Mouse (Mus musculus) liver, embryonic 12.5 days (tissue): Measurements from ENCODE around the gene Scd1. TPM values are rescaled to one million over a fixed set of nuclear protein-coding genes. Genes with fewer than 3 reads are reported as not detected.
A peak's percentile ranks its signal among the peaks of the same experiment; 100 is the strongest.

Experiments
- ATAC-seq: fragments of 200-750 bp; cut with Nextera tagmentation; 2 replicates; pipeline ENCODE4 v1.8.0; 2017; ENCODE audit warnings: moderate number of reproducible peaks, mild to moderate bottlenecking, moderate library complexity
- H3K27ac ChIP-seq: fragments of 300-500 bp; sonication (generic); 2 replicates; pipeline ENCODE4 v1.5.1; 2016; ENCODE audit warnings: mild to moderate bottlenecking
- H3K27me3 ChIP-seq: fragments of 300-500 bp; sonication (generic); replicated peaks from 2 replicates; pipeline ENCODE4 v1.6.1; 2016; ENCODE audit warnings: mild to moderate bottlenecking, moderate library complexity
- H3K36me3 ChIP-seq: fragments of 300-500 bp; sonication (generic); 2 replicates; pipeline ENCODE4 v1.6.1; 2016; ENCODE audit warnings: mild to moderate bottlenecking, moderate library complexity
- H3K4me1 ChIP-seq: fragments of 300-500 bp; sonication (generic); 2 replicates; pipeline ENCODE4 v1.6.1; 2016
- H3K4me2 ChIP-seq: fragments of 300-500 bp; sonication (generic); 2 replicates; pipeline ENCODE4 v1.6.1; 2016; ENCODE audit warnings: mild to moderate bottlenecking, moderate library complexity
- H3K4me3 ChIP-seq: fragments of 300-500 bp; sonication (generic); 2 replicates; pipeline ENCODE4 v1.5.1; 2016; ENCODE audit warnings: mild to moderate bottlenecking, moderate library complexity
- H3K9ac ChIP-seq: fragments of 300-500 bp; sonication (generic); 2 replicates; pipeline ENCODE4 v1.6.1; 2016; ENCODE audit warnings: mild to moderate bottlenecking, moderate library complexity
- H3K9me3 ChIP-seq: fragments of 300-500 bp; sonication (generic); replicated peaks from 2 replicates; pipeline ENCODE4 v1.6.1; 2016; ENCODE audit warnings: mild to moderate bottlenecking, moderate library complexity
- WGBS: fragments of 180-500 bp; shearing (Covaris S2); methylation state at CpG from one replicate; pipeline ENCODE4 v1.1.7; 2016; ENCODE audit not compliant: insufficient replicate concordance; 5-methylcytosine and 5-hydroxymethylcytosine counted together
- polyA plus RNA-seq: library from polyadenylated mRNA; unstranded; fragments of >200 nt; fragmentation: Nextera tagmentation; extraction: Ambion mirVana; gene quantifications from 2 replicates; pipeline ENCODE4 v1.2.1, GENCODE M21; 2016

Gene Scd1
- polyA plus RNA-seq, 1 experiment from 2014 or later: 8.1 TPM

DNA sequence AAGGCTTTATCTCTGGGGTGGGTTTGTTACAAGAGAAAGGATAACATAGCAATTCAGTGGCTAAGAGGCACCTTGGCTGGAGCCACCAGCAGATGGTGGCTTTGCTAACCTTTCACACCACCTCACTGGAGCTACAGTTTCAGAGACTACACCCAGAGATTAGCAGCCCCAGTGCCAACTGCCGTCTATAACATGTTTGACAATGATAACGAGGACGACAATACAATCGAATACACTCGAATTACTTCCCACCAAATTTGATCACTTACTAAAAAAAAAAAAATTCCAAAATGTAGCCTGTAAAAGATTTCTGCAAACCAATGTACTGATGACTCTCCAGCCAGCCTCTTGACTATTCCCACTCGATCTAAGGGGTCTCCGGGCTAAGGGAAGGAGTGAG lies 12.7 kb downstream of the Scd1 start:
- Histone ChIP-seq H3K4me2 (peak overlapping the region; percentile 31), H3K27me3 (no peaks in the 10 kb centered on the region), H3K9ac (0 out of 2 replicates have a peak overlapping the region, but pooled peaks have one; percentile 8), H3K4me3 (no peak overlapping the region), H3K4me1 (peaks cover 63% of the 10 kb centered on the region), H3K27ac (peak overlapping the region; percentile 72; the same call in 1 of the 2 replicates), H3K9me3 (no peaks in the 10 kb centered on the region), H3K36me3 (peaks cover 20% of the 10 kb centered on the region)
- peak; percentile 86 for ATAC-seq
- WGBS: 35% methylated on average over 7 of the region's 7 CpGs

- H3K27ac ChIP-seq: peak overlapping the region; percentile 72
- no peak overlapping the region for H3K9ac ChIP-seq
- peak; percentile 46; the same call in 1 of the 2 replicates for ATAC-seq
- 29% methylated on average over 5 of the region's 5 CpGs for WGBS
- no peak overlapping the region for H3K4me3 ChIP-seq
- H3K4me1 ChIP-seq: peaks cover 73% of the 10 kb centered on the region
- H3K27me3 ChIP-seq: no peaks in the 10 kb centered on the region
- 0 out of 2 replicates have a peak overlapping the region, but pooled peaks have one; percentile 31 for H3K4me2 ChIP-seq
- H3K9me3 ChIP-seq: no peaks in the 10 kb centered on the region
- H3K36me3 ChIP-seq: peaks cover 10% of the 10 kb centered on the region
Measured at GRCm38 (mm10) chr19:44393962-44394422, 13.7 kb downstream of the Scd1 start.

DNA sequence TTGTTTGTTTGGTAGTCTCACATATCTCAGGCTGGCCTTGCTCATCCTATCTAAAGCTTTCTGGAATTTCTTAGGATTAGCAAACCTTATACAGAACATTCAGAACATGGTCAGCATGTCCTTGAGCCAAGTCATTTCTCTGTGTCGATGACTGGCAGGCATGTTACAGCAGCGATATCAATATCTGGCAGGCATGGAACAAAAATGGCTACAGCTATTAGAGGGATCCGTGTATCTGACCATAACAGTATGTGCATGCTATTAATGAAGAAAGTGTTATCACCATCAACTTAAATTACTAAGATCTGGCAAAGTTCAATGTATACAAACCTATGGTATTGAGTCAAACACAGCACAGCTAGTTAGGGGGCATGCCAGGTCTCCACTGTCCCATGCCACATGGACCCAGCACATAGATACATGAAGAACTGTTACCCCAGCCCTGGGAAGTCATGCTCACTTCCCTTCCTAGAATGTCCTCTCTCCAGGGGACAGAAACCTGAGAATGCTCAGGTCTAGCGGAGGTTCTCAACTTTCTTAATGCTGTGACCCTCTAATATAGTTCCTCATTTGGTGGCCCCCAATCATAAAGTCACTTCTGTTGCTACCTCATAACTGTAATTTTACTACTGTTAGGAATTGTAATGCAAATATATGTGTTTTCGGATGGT lies 15.2 kb downstream of the Scd1 start:
- no peaks in the 10 kb centered on the region for H3K9me3 ChIP-seq
- H3K4me3 ChIP-seq: no peak overlapping the region
- H3K4me1 ChIP-seq: peaks cover 85% of the 10 kb centered on the region
- H3K27me3 ChIP-seq: no peaks in the 10 kb centered on the region
- H3K36me3 ChIP-seq: peaks cover 3% of the 10 kb centered on the region; the same call in 1 of the 2 replicates
- no peak for ATAC-seq
- 69% methylated on average over 5 of the region's 5 CpGs for WGBS
- no peak overlapping the region for H3K4me2 ChIP-seq
- H3K9ac ChIP-seq: no peak overlapping the region
- no peak overlapping the region for H3K27ac ChIP-seq

DNA sequence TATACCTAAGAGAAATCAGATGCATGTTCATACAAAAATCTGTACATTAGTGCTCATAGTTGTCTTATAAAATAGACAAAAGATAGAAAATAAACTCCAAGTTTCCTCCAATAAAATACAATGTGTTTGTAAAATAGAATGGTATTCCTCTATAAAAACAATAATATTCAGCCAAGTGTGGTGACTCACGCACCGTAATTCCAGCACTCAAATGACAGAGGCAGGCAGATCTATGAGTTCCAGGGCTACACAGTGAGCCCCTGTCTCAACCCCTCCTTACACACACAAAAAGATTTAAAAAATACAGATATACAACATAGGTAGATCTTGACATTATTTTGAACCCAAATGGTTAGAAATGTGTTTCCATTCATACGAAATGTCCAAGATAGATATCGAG lies 15.8 kb downstream of the Scd1 start:
- WGBS: 85% methylated on average over 4 of the region's 4 CpGs
- Histone ChIP-seq H3K9me3 (no peaks in the 10 kb centered on the region), H3K9ac (no peak overlapping the region), H3K36me3 (no peaks in the 10 kb centered on the region), H3K27ac (no peak overlapping the region), H3K4me3 (no peak overlapping the region), H3K27me3 (no peaks in the 10 kb centered on the region), H3K4me1 (peaks cover 86% of the 10 kb centered on the region), H3K4me2 (no peak overlapping the region)
- no peak for ATAC-seq

GRCm38 (mm10) chr19:44389507-44389906 lies 18.2 kb downstream of the Scd1 start:
- 79% methylated on average over 1 of the region's 1 CpGs for WGBS
- Histone ChIP-seq H3K4me3 (no peak overlapping the region), H3K36me3 (no peaks in the 10 kb centered on the region), H3K4me1 (peaks cover 86% of the 10 kb centered on the region), H3K27me3 (no peaks in the 10 kb centered on the region), H3K9me3 (no peaks in the 10 kb centered on the region), H3K27ac (peak overlapping the region; percentile 86), H3K4me2 (peak overlapping the region; percentile 88), H3K9ac (0 out of 2 replicates have a peak overlapping the region, but pooled peaks have one; percentile 71)
- ATAC-seq: no peak

DNA sequence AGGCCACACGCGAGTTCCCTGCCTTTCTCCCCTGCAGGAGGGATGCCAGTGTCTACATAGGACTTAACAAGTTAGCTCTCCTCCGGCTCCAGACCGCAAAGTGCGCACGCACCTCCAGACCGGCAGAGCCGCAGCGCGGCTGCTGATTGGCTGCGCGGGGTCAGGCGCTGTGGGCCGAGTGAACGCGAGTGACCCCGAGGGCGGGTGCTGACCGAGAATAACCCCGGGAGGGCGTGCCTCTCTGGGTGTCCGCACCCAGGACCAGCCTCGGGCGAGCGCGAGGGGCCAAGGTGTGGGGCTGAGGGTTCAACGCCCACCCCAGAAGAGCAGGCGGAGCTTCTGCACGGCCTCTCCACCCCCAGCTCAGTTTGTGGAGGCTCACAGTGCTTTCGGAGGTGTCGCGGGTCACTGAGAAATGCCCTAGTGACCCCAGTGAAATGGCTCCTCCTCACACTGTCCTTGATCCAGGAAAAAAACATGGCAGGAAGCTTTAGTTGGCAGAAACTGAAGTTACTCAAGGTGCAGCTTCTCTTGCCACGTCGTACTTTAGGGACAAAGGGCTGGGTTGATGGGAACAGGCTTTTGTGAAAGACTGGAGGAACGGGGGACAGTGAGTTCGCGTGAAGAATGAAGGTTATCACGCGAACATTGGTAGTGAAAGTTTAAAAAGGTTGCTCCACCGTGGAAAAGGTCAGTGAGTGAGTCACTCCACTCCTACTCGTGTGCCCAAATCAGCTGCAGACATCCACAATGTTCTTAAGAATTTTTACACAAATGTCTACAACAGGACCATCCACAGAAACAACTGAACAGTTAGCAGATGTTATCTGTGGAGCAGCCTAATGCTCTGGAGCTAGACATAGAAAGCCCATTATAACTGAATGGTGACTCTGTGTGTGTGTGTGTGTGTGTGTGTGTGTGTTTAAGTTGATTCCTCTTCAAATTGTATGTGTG lies 18.9 kb downstream of the Scd1 start:
- Histone ChIP-seq H3K4me1 (peaks cover 80% of the 10 kb centered on the region), H3K9ac (peak overlapping the region; percentile 71)

GRCm38 (mm10) chr19:44387746-44388474 lies 19.8 kb downstream of the Scd1 start:
- H3K4me2 ChIP-seq: peak overlapping the region; percentile 88
- peak overlapping the region; percentile 62 for H3K4me3 ChIP-seq
- 20% methylated on average over 19 of the region's 19 CpGs for WGBS
- no peaks in the 10 kb centered on the region for H3K9me3 ChIP-seq
- peak; percentile 1; the same call in 1 of the 2 replicates for ATAC-seq
- peak overlapping the region; percentile 71 for H3K9ac ChIP-seq
- peak overlapping the region; percentile 86 for H3K27ac ChIP-seq
- no peaks in the 10 kb centered on the region for H3K36me3 ChIP-seq
- H3K27me3 ChIP-seq: no peaks in the 10 kb centered on the region
- peaks cover 73% of the 10 kb centered on the region for H3K4me1 ChIP-seq

More for the DNA sequence above, 18.9 kb downstream of the Scd1 start:
- Histone ChIP-seq H3K36me3 (no peaks in the 10 kb centered on the region), H3K9me3 (no peaks in the 10 kb centered on the region), H3K27me3 (no peaks in the 10 kb centered on the region), H3K4me3 (peak overlapping the region; percentile 62), H3K27ac (peak overlapping the region; percentile 86), H3K4me2 (peak overlapping the region; percentile 88)
- WGBS: 2% methylated on average over 41 of the region's 41 CpGs
- peak; percentile 97 for ATAC-seq

- Histone ChIP-seq H3K27ac (peak overlapping the region; percentile 86), H3K9me3 (no peaks in the 10 kb centered on the region), H3K36me3 (no peaks in the 10 kb centered on the region), H3K9ac (peak overlapping the region; percentile 71; the same call in 1 of the 2 replicates), H3K4me2 (peak overlapping the region; percentile 88), H3K4me1 (peaks cover 66% of the 10 kb centered on the region), H3K4me3 (no peak overlapping the region), H3K27me3 (no peaks in the 10 kb centered on the region)
- 84% methylated on average over 4 of the region's 4 CpGs for WGBS
- no peak for ATAC-seq
Measured at GRCm38 (mm10) chr19:44387089-44387671, 20.5 kb downstream of the Scd1 start.

DNA sequence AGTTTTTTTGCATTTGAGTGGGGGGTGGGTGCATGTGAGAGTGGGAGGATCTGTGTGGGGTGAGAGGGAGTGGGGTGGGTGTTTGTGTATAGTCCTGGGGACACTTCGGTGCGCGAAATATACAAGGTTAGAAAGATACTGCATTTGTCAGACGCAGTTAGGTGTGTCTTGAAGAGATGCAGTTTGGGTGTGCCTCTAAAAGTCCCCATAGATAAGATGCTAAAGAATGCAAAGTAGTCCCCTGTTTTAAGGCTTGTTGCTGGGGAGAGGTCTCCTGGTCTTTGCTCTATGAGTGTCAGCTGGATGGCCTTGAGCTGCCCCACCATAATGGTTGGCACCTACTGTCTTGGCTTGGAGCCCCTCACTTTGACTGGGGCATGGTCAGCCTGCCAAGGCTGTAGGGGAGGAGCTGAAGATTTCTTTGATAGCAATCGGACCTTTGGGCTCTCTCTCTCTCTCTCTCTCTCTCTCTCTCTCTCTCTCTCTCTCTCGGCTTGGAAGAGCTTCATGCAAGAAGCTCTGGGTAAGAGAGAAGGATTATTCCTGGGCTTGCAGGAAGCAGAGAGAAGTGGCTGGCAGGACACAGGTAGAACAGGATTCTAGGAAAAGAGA lies 21.7 kb downstream of the Scd1 start:
- WGBS: 19% methylated on average over 6 of the region's 6 CpGs

GRCm38 (mm10) chr19:44382682-44383321 lies 24.9 kb downstream of the Scd1 start:
- Histone ChIP-seq H3K9me3 (no peaks in the 10 kb centered on the region), H3K27ac (no peak overlapping the region), H3K4me2 (no peak overlapping the region), H3K4me1 (peaks cover 38% of the 10 kb centered on the region), H3K27me3 (0 out of 2 replicates have a peak, but pooled peaks cover 7% of the 10 kb centered on the region), H3K4me3 (no peak overlapping the region), H3K36me3 (no peaks in the 10 kb centered on the region), H3K9ac (no peak overlapping the region)
- no peak for ATAC-seq
- 84% methylated on average over 12 of the region's 12 CpGs for WGBS

More for the DNA sequence above, 21.7 kb downstream of the Scd1 start:
- Histone ChIP-seq H3K36me3 (no peaks in the 10 kb centered on the region), H3K9me3 (no peaks in the 10 kb centered on the region), H3K9ac (0 out of 2 replicates have a peak overlapping the region, but pooled peaks have one; percentile 22), H3K4me3 (no peak overlapping the region), H3K4me2 (peak overlapping the region; percentile 35), H3K27ac (peak overlapping the region; percentile 46; the same call in 1 of the 2 replicates), H3K27me3 (no peaks in the 10 kb centered on the region), H3K4me1 (peaks cover 64% of the 10 kb centered on the region)
- ATAC-seq: no peak
